Mouse (Mus musculus) MEL (cell line): ENCODE measurements around the gene Ctdspl.

Source experiments
- CTCF ChIP-seq, 3 experiments: IDR thresholded peaks in 2 of 3; conservative IDR thresholded peaks in 1 of 3; 2 replicates each; pipeline ENCODE4 v1.5.1; 2011 to 2012; ENCODE audit warnings: low read length in 3 of 3, low read depth in 2 of 3, mild to moderate bottlenecking in 2 of 3, improper control_type of control experiment in 1 of 3, inconsistent platforms in 1 of 3, mixed read lengths in 1 of 3, moderate library complexity in 1 of 3; ENCODE audit not compliant: control insufficient read depth in 1 of 3, insufficient read depth in 1 of 3, poor library complexity in 1 of 3, severe bottlenecking in 1 of 3
- E2F4 ChIP-seq: IDR thresholded peaks from 2 replicates; pipeline ENCODE4 v1.6.1; 2011; ENCODE audit warnings: low read depth, low read length, improper control_type of control experiment, borderline replicate concordance
- HCFC1 ChIP-seq: IDR thresholded peaks from 2 replicates; pipeline ENCODE4 v1.6.1; 2012; ENCODE audit warnings: low read depth, mild to moderate bottlenecking, inconsistent platforms, low read length, improper control_type of control experiment, moderate library complexity
- KAT2A ChIP-seq: conservative IDR thresholded peaks from 2 replicates; pipeline ENCODE4 v1.6.1; 2012; ENCODE audit warnings: low read depth, low read length, improper control_type of control experiment, inconsistent platforms
- MAX ChIP-seq: IDR thresholded peaks from 2 replicates; pipeline ENCODE4 v1.6.1; 2011; ENCODE audit warnings: low read length, improper control_type of control experiment
- MAZ ChIP-seq: IDR thresholded peaks from 2 replicates; pipeline ENCODE4 v1.6.1; 2012; ENCODE audit warnings: low read depth, mild to moderate bottlenecking, inconsistent platforms, low read length, improper control_type of control experiment
- POLR2A ChIP-seq, 2 experiments: IDR thresholded peaks; 2 replicates each; pipeline ENCODE4 v1.6.1; 2011 to 2012; ENCODE audit warnings: low read length in 2 of 2, mild to moderate bottlenecking in 2 of 2, control low read depth in 1 of 2, improper control_type of control experiment in 1 of 2, low read depth in 1 of 2, moderate library complexity in 1 of 2; ENCODE audit not compliant: control insufficient read depth in 1 of 2, insufficient read depth in 1 of 2, poor library complexity in 1 of 2
- UBTF ChIP-seq: IDR thresholded peaks from 2 replicates; pipeline ENCODE4 v1.6.1; 2012; ENCODE audit warnings: low read depth, mild to moderate bottlenecking, inconsistent platforms, low read length, improper control_type of control experiment, moderate library complexity, borderline replicate concordance; ENCODE audit not compliant: insufficient read depth
- ZKSCAN1 ChIP-seq: IDR thresholded peaks from 2 replicates; pipeline ENCODE4 v1.6.1; 2012; ENCODE audit warnings: low read depth, mild to moderate bottlenecking, inconsistent platforms, low read length, improper control_type of control experiment, moderate library complexity
- ZMIZ1 ChIP-seq: IDR thresholded peaks from 2 replicates; pipeline ENCODE4 v1.6.1; 2012; ENCODE audit warnings: low read depth, mild to moderate bottlenecking, inconsistent platforms, low read length, improper control_type of control experiment, moderate library complexity

DNA sequence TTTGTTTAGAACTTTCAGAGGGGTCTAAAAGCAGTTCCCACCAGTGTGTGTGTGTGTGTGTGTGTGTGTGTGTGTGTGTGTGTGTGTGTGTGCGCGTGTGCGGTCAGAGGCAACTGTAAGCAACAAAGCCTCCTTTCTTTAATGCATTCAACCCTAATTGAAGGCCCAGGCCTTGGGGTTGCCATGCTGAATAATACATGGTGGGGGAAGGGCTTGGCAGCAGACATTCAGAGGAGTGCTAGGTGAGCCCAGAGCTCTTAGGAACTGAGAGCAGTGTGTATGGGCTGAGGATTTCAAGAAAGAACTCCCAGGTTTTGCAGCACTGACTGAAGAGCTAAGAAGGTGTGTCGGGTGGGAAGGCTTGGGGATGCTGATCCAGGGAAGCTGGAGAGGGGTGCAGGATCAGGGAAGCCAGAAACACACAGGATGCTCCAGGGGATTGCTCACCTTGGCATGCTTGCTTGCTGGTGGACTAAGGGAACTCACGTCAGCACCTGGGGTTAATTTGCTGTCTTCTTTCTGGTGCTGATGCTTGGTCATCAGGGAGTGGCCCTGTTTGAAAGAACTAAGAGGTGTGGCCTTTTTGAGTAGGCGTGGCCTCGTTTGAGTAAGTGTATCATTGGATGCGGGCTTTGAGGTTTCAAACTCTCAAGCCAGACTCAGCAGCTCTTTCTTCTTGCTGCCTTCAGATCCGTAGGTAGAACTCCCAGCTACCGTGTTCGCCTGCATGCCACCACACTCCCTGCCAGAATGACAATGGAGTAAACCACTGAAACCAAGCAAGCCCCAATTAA is 62.7 kb downstream of the Ctdspl start:
- no peak for TF ChIP-seq MAX
- no peak for TF ChIP-seq E2F4
- no peak for TF ChIP-seq CTCF (IDR thresholded peaks at IDR 0.05 in 2 of 3, conservative IDR thresholded peaks at IDR 0.05 in 1 of 3; ENCODE audit: control insufficient read depth in 1 of 3, insufficient read depth in 1 of 3, low read depth in 2 of 3, low read length in 3 of 3, poor library complexity in 1 of 3, severe bottlenecking in 1 of 3)
- TF ChIP-seq MAZ = no peak
- no peak for TF ChIP-seq POLR2A (IDR thresholded peaks at IDR 0.05; ENCODE audit: control insufficient read depth in 1 of 2, insufficient read depth in 1 of 2, low read depth in 1 of 2, low read length in 2 of 2, poor library complexity in 1 of 2)
- TF ChIP-seq UBTF = no peak
- TF ChIP-seq ZKSCAN1 = no peak
- no peak for TF ChIP-seq ZMIZ1
- no peak for TF ChIP-seq KAT2A
- TF ChIP-seq HCFC1 = no peak
